ENCODE assay signal across 27 mouse cellular contexts in genomic region chr10:67344722-67345121, GRCm38 (mm10).
"Had no signal": no experiment of that assay in that cellular context is flagged by ENCODE, and none has a peak within 500 bp of the region (broad histone marks: within the 10 kb centered on the region; RNA-seq: fewer than 3 reads in every experiment).

No protein-coding gene starts in this region.

- H3K9me3 ChIP-seq: heart, embryonic 10.5 days; heart, embryonic 12.5 days; hindbrain, embryonic 10.5 days; hindbrain, embryonic 12.5 days; hindbrain, embryonic 15.5 days; intestine, embryonic 15.5 days; limb, embryonic 10.5 days; limb, embryonic 12.5 days; liver, embryonic 13.5 days; liver, embryonic 15.5 days had no signal

- H3K27me3 ChIP-seq: heart, embryonic 12.5 days; hindbrain, embryonic 12.5 days; hindbrain, embryonic 15.5 days; intestine, embryonic 15.5 days; limb, embryonic 12.5 days; liver, embryonic 13.5 days; liver, embryonic 15.5 days had no signal

- DNase-seq: gastrocnemius, adult 2 months; gastrocnemius, postnatal 10 days; gastrocnemius, postnatal 25 days; heart, adult 18-20 months; heart, postnatal 10 days; heart, postnatal 4 days; kidney, adult 18-20 months; kidney, adult 8-10 months; kidney, postnatal 10 days; kidney, postnatal 25 days; kidney, postnatal 4 days; liver; liver, embryonic 13.5 days had no signal

- H3K27ac ChIP-seq: gastrocnemius, adult 2 months; heart, embryonic 10.5 days; hindbrain, embryonic 10.5 days; hindbrain, embryonic 12.5 days; hindbrain, embryonic 15.5 days; intestine, embryonic 15.5 days; layer of hippocampus, adult 2 months; left cerebral cortex, adult 2 months; limb, embryonic 10.5 days; limb, embryonic 12.5 days; liver, embryonic 13.5 days; liver, embryonic 15.5 days had no signal

- ATAC-seq: inflammation-experienced regulatory T-cells, adult 6 months; intestine, embryonic 15.5 days; intestine, postnatal 0 days had no signal

- H3K4me2 ChIP-seq: heart, embryonic 12.5 days; hindbrain, embryonic 12.5 days; hindbrain, embryonic 15.5 days; intestine, embryonic 15.5 days; limb, embryonic 12.5 days; liver, embryonic 11.5 days; liver, embryonic 13.5 days; liver, embryonic 15.5 days had no signal

- H3K36me3 ChIP-seq: heart, embryonic 10.5 days; heart, embryonic 12.5 days; hindbrain, embryonic 10.5 days; hindbrain, embryonic 12.5 days; hindbrain, embryonic 15.5 days; intestine, embryonic 15.5 days; limb, embryonic 10.5 days; limb, embryonic 12.5 days; liver, embryonic 13.5 days; liver, embryonic 15.5 days had no signal

- H3K4me1 ChIP-seq: heart, embryonic 10.5 days; heart, embryonic 12.5 days; hindbrain, embryonic 10.5 days; hindbrain, embryonic 12.5 days; hindbrain, embryonic 15.5 days; intestine, embryonic 15.5 days; limb, embryonic 10.5 days; limb, embryonic 12.5 days; liver, embryonic 13.5 days; liver, embryonic 15.5 days had no signal

- H3K9ac ChIP-seq: heart, embryonic 12.5 days; hindbrain, embryonic 12.5 days; hindbrain, embryonic 15.5 days; intestine, embryonic 15.5 days; limb, embryonic 12.5 days; liver, embryonic 13.5 days; liver, embryonic 15.5 days had no signal

- H3K4me3 ChIP-seq: gastrocnemius, adult 2 months; heart, embryonic 10.5 days; heart, embryonic 12.5 days; hindbrain, embryonic 10.5 days; hindbrain, embryonic 12.5 days; hindbrain, embryonic 15.5 days; intestine, embryonic 15.5 days; layer of hippocampus, adult 2 months; left cerebral cortex, adult 2 months; limb, embryonic 10.5 days; limb, embryonic 12.5 days; liver, embryonic 13.5 days; liver, embryonic 15.5 days had no signal
